Mouse (Mus musculus) neutrophil, adult 83 days (primary cell): ENCODE data around the gene Cdc40. TPM values are rescaled to one million over a fixed set of nuclear protein-coding genes. Genes with fewer than 3 reads are reported as not detected.

Source experiments
- total RNA-seq, 2 experiments: library from RNA; stranded (reverse); gene quantifications; one replicate each; pipeline ENCODE4 v1.2.4; 2023

The Cdc40 gene
- total RNA-seq = 10 to 100 TPM; 41.8 to 46.7 TPM

GRCm38 (mm10) chr10:40882831-40883643 lies at the start of gene Cdc40, which contains the start of gene Wasf1:
Gene Cdc40, minus strand, starts transcription at chr10:40883311.
Gene Wasf1, plus strand, starts transcription at chr10:40883475.

Other genes with a start within 250 kb of the Cdc40 start
- not detected for gene Mettl24, start 200.0 kb downstream of the Cdc40 start, total RNA-seq
- gene Wasf1, start 164 bp upstream of the Cdc40 start, total RNA-seq = not detected
- gene Gpr6, start 189.0 kb upstream of the Cdc40 start, total RNA-seq = not detected